Mouse (Mus musculus): Measurements from ENCODE around the gene Astl.

The Astl gene

DNA sequence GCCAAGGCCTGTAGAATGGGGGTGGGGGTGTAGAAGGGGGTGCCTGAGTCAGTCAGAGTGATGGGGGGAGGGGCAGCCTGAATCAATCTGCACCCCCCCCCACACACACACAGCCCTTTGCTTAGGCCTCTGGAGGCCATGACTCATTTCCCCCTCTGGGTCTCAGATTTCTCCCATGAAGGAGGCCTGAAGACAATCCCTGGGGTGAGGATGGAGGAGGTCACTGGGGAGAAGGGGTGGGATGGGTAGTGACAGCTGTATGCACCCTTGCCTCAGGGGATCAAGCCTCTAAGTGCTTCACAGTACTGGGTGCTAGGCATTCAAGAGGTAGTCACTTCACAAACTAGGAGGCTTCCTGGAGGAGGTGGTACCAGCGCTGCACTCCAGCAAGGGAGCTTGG is 14.8 kb upstream of the Astl start:
- in situ Hi-C loops (cut with MboI), result no loop called here

DNA sequence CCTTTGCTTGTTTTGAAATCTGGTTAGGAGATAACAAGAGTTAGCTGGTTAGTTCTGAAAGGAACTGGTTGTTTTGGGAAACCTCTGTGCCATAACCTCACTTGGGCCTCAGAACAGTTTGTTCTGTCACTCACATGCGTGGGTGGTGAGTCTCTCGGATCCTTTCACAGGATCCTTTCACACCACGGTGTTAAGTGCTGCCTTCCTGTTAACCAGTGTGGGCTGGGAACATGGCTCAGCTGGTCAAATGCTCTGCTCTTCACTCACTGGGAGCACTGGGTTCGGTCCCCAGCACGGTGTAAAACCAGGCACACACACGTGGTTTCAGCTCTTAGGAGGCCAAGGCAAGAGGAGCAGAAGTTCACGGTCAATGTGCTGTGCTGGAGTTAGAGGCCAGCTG is 14.0 kb upstream of the Astl start:
- in situ Hi-C loops (cut with MboI), result no loop called here

DNA sequence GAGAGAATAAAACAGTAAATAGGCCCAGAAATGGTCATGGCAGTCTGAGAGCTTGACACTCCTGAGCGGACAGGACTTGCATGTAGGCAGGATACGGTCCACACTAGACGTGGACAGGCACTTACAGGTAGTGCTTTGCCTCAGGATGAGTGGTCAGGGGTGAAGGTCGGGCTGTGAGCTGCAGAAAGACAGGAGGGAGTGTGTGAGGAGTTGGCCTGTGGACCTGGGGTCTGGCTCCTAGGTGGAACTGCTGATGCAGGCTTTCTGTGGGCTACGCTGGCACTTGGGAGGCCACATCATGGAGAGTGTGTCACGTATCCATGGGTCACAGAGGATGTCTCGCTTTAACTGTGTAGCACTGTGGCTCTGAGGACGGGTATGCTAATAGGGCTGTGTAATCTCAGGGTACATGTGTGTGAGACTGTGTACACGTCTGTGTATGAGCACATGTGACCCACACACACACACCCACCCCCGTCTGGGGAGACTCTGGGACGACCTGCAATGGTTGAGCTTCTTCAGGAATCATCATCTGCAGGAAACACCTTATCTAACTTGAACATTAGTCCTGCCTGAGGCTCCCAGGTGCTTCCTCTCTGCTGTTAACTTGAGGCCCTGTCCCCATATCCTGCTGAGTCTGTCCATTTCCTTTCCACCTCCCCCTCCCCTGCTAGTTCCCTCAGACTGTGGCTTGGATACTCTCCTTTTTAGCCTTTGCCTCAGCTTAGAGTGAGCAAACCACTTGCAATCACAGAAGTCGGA is 10.2 kb upstream of the Astl start:
- in situ Hi-C loops (cut with MboI), result no loop called here

DNA sequence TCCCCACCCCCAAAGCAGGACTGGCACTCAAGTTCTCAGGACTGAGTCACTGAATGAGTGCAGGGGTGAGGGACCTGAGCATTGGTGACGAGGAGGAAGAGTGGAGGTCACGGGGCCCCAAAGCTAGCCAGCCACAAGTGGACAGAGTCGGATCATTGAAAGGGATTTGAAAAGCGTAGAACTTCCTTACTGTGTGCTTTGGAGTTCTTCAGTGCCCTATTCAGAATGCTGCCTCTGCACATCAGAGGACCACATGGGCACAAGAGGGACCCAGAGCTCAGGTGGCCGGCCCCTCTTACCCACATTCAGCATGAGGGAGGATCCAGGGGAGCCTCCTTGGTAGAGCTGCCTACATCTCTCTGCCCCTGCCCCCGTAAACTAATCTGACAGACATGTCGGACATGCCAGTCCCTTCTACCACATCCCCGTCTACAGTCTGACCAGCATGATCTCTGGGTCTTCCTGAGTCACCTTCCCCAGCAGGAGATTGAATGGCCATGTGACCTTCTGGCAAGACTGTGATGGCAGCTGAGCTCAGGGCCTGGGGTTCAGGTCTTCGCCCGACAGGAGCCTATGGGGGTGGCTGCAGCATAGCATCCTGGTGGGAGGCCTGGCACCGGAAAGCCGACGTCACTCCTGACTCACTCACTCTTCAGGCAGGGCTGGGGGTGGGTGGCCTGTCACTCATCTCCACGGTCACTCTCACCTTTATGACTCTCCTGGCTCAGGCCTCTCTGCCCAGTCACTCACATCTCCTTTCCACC is 5.5 kb upstream of the Astl start:
- in situ Hi-C loops (cut with MboI), result no loop called here

DNA sequence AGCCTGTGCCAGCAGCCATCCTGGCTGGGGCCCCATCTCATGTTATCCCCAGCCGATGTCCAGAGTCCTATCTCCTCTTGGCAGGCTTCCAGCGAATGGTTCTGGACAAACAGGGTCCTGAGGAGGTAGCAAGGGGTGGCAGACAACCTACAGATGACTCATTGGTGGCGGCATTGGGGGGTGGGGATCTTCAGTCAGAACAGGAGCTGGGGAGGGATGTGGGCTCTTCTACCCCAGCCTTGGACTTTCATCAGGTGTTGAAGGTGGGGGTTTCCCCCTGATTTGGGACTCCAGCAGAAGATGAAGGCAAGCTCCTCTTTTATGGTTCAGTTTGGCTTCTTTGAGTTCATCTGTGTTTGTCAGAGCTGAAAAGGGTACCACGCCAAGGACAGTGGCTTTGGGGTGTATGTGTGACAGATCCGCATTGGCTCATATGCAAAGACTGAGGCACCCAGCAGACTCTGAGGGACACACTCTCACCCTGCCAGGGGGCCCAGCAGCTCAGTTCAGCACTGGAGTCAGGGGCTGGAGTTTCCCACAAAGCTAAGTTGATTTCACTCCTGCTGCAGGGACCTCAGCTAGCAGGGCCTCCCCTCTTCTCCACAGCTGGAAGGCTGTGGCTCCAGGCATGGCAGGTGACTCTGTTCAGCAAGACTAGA is 4.4 kb upstream of the Astl start:
- in situ Hi-C loops (cut with MboI), result no loop called here

DNA sequence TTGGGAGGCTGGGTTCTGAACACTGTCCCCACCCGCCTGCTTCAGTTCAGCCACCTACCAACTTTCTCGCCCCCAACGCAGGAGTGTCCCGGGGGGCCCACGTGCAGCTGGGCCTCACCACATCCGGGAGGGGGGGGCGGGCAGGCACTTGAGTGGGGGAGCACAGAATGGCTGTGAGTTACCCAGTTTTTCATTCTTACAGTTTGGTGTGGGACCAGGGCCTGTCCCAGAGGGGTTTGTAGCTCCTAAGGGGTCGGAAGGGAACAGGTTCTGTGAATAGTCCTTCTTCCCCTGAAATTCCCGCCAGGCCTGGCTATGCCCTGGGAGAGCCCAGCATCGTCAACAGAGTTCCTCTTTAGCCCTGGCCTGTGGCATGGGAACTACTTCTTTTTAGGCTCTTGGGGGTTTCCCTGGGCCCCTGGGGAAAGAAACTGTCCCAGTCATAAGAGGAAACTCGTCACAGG is 3.3 kb upstream of the Astl start:
- in situ Hi-C loops (cut with MboI), result no loop called here

DNA sequence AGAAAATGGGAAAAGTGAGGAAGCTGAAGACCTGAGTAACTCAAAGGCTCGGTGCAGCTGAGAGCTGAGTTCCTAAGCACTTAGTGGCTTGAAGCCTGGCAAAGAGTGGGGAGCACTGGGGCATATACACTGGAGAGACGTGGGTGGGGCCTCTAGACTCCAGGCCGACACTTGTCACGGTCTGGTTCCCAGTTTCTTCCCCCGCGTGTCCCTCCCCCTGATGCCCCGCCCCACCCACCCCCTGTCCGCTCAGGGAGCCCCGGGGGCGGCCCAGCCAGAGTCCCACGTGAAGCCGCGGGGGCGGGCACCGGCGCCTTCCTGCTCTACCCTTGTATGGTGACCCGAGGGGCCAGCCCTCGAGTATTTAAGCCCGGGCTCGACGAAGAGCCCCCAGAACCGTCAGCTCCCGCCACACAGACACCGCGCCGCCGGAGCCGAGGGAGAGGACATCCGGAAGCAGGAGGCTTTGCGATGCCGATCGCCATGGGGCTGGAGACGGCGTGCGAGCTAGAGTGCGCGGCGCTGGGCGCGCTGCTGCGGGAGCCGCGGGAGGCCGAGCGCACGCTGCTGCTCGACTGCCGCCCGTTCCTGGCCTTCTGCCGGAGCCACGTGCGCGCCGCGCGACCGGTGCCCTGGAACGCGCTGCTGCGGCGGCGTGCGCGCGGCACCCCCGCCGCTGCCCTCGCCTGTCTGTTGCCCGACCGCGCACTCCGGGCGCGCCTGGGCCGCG is 2.5 kb upstream of the Astl start, which contains the start of gene Dusp2:
Gene Dusp2, plus strand, starts transcription at position 393 of the 730 bp plus-strand sequence.
- in situ Hi-C loops (cut with MboI), result no loop called here

DNA sequence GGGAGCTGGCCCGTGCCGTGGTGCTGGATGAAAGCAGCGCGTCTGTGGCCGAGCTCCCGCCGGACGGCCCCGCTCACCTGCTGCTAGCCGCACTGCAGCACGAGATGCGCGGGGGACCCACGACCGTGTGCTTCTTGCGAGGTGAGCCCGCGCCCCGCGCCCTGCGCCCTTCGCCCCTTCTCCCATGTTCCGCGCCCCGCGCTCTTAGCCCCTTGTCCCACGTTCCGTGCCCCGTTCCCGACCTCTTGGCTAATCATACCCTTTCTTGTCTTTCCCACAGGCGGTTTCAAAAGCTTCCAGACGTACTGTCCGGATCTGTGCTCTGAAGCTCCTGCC is 2.0 kb upstream of the Astl start:
- in situ Hi-C loops (cut with MboI), result no loop called here

DNA sequence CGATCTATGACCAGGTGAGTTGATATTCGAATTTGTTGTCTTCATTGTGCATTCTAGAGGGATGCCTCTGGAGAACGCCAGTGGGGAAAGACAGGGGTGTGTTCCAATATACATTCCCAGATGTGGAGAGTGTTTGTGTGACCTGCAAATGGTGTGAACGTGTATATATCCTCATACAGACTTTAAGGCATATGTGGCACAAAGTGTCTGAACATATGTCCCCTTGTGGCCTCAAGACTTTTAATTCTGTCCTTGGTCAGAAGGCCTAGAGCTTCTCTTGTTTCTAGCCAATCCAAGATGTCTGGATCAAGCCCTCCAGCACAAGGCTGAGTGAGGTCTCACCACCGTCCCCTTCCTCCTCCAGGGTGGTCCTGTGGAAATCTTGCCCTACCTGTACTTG is 1.6 kb upstream of the Astl start:
- in situ Hi-C loops (cut with MboI), result no loop called here

DNA sequence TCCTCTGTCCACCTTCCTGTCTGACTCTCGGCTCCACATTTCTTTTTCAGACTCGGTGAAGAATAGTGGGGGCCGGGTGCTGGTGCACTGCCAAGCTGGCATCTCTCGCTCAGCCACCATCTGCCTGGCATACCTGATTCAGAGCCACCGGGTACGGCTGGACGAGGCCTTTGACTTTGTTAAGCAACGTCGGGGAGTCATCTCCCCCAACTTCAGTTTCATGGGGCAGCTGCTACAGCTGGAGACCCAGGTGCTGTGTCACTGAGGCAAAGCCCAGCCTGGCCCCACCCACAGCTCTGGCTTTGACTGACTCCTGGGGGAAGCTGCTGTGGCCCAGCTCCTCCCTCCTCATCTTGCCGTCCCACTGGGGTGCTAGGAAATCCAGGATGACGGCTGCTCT is 908 bp upstream of the Astl start:
- in situ Hi-C loops (cut with MboI), result no loop called here

DNA sequence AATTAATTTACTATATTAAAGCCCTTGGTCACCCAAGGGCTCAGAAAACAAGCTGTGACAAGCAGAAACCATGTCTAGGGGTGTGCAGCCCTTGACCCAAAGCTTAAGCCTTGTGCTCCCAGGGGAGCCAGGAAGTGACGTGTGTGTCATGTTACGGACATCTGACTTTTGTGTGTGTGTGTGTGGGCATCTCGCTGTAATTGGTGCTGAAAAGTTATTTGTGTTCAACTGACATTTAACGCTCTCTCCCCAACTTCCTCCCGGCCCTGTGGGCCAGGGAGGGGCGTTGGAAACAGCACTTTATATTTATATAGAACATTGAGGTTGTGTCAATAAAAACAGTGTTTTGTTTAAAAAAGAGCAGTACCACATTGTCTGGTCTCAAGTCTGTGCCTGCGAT is 427 bp upstream of the Astl start:
- in situ Hi-C loops (cut with MboI), result no loop called here

DNA sequence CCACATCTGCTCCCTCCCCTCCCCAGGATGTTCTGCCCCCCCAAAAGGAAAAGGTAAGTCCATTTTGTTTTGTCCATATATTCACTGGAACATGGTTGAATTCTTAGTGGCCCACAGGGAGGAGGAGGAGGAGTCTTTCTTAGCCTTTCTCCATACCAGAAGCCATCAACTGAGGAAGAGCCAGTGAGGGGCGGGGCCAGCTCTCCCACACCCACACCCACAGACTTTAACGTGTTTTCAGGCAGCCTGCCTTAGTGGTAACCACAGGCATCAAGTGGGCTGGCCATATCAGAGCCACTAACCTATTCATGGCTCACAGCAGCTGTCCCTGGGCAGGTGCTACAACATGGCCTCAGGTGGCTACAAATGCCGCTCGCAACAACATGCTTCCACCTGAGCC is 394 bp downstream of the Astl start:
- in situ Hi-C loops (cut with MboI), result no loop called here

DNA sequence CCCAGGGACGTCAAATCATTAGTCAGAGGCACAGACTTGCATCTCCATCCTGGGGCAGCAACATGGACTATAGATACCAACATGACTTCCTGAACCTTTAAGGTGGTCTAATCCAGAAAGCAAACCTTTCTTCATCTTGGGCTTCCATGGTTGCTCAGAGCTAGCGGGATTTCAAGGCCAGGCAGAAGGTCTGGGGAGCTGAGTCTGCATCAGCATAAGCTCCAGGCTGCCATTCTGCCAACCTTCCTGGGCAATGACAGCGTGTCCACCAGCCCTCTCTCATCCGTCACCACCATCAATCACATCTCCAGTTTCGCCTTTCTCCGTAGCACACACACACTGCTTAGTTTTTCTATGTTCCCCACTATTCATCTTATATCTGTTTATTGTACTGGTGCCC is 823 bp downstream of the Astl start:
- in situ Hi-C loops (cut with MboI), result no loop called here

DNA sequence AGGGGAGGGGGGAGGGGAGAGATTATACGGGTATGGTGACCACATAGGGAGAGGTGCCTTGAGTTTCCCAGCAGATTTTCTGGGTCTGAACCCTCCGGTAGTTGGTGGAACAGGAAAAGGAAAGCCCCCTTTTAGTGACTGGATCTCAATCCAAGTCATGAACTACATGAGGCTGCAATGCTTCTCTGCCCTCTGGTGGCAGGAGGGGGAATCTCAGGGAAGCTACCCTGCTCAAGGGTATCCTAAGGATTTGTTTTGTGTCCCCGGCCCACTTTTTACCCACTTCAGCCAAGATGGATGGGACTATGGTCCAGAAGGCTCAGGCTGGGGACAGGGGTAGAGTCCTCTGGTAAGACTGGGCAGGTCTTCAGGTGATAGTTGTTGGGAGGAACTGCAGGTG is 2.7 kb downstream of the Astl start:
- in situ Hi-C loops (cut with MboI), result loop anchor here (5.0 to 10.0 kb wide), 3 partner anchors 34 to 176 kb away; no protein-coding TSS in a partner anchor

DNA sequence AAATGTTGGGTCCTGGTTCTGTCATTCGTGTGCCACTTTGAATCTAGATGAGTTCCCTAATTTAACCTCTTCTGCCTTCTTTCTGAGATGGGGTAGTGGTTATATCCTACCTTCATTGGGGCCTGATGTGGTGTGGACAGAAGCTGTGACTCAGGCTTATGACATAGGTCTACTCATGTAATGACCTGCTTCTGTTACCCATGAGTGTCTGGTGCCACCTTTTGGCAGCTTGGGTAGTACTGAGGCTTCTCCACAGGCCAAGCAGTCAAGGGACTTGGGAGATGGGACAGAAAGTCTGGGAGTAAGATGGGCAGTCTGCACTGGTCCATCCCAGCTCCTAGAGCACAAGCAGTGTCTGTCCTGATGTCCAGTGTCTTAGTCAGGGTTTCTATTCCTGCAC is 7.9 kb downstream of the Astl start:
- in situ Hi-C loops (cut with MboI), result loop anchor here (10.0 kb wide), 2 partner anchors 92 to 182 kb away; no protein-coding TSS in a partner anchor

DNA sequence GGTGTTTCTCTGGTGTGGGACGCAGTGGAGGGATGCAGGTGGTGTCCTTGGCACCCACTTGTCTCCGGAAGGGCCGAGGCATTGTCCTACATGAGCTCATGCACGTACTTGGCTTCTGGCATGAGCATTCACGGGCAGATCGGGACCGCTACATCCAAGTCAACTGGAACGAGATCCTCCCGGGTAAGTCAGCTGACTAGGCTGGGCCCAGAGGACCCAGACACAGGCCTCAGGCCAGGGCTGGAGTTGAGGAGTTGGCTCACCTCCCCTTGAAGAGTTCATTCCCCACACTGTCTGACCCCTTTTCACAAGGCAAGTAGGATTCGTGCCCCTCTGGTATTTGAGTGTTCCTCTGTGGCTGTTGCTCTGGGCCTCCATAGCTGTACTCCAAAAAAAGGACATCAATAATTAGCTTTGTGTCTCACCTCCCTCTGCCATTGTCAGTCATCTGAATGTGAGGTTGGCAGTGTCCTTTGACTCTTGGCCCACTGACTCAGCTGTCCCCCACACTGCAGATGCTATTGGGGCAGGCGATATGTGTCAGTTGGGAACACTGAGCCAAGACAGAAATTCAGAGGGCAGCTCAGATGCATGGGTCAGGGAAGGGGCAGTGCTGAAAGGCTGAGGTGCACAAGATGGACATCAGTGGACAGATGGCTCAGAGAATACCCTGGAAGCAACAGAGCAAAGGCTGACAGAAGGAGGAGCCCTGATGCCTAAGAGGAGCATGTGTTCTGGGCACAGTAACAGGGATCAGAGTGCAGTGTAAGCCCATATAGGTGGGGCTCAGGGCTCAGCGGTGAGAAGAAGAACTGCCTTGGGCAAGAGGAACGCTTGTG is 8.9 kb downstream of the Astl start:
- in situ Hi-C loops (cut with MboI), result loop anchor here (10.0 kb wide), 2 partner anchors 93 to 183 kb away; no protein-coding TSS in a partner anchor

DNA sequence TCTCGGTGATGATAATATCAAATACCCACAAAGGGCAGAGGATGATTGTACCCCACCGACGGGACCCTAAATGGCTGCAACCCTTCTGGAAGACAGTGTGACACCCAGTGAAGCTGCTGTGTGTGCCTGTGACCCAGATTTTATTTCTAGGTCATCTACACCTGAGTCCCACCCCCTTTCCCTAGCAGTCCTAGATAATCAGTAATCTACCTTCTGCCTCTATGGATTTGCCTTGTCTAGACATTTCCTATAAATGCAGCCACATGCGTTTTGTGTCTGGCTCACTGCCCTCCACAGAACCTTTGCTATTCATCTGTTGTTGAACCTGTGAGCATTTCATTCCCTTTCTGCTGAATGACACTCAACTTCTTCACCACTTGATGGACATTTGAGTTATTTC is 15.4 kb downstream of the Astl start:
- in situ Hi-C loops (cut with MboI), result no loop called here

DNA sequence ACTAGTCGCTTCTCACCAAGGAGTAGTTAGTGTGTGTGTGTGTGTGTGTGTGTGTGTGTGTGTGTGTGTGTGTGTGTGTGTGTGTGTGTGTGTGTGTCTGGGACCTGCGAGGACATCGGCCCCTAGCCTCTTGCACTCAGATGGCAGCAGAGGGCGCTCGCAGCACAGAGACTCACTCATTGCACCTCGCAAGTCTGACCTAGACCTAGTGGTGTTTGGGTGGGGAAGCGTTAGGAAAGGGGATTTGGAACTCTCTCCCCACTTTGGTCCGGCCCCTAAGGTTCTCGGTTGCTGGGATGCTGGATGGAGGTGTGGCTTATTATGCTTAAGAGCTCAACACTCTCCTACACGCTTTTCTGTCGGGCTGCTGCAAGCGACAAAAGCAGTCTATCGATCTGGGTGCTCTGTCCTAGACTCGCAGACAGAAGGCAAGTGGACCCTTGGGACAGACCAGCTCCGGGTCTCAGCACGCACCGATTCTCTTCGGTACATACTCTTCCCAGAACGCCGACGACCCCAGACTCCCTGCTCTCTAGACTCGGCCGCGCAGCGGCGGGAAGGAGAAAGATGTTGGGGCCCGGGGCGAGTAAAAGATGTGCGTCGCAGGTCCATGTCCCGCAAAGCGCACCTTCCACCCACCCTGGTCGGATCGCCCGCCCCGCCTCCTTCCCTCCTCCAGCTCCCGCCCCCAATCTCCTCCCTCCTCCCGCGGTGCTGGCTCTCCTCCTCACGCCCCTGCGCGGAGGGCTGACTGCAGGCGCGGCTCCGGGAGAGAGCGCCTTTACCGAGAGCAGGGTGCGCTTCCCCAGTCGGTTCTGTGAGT is 24.2 kb downstream of the Astl start, which contains the start of gene Adra2b:
Gene Adra2b, plus strand, starts transcription at position 750 of the 823 bp plus-strand sequence.
- in situ Hi-C loops (cut with MboI), result no loop called here

DNA sequence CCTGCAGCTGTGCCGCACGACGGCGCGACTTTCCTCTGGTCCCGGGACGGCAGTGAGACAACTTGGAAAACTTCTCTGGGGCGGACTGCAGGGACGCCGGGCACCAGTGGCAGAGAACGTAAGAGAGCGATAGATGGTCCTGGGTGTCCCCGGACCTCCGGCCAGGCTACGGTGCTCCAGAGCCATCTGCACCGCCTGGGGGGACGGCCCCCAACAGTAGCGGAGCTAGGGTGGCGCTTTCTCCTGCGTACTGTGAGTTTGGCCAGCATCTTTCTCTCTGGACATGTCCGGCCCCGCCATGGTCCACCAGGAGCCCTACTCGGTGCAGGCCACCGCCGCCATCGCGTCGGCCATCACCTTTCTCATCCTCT is 24.8 kb downstream of the Astl start:
- in situ Hi-C loops (cut with MboI), result no loop called here

DNA sequence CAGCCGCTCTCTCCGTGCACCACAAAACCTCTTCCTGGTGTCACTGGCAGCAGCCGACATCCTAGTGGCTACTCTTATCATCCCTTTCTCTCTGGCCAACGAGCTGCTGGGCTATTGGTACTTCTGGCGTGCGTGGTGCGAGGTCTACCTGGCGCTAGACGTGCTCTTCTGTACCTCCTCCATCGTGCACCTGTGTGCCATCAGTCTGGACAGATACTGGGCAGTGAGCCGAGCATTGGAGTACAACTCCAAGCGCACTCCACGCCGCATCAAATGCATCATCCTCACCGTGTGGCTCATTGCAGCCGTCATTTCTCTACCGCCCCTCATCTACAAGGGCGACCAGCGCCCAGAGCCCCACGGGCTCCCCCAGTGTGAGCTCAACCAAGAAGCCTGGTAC is 25.3 kb downstream of the Astl start:
- in situ Hi-C loops (cut with MboI), result no loop called here
